Mouse (Mus musculus) heart, embryonic 10.5 days (tissue): ENCODE data around the gene Wnt2. TPM values are rescaled to one million over a fixed set of nuclear protein-coding genes. Genes with fewer than 3 reads are reported as not detected.

Experiments
- DNase-seq: peaks from one replicate; pipeline ENCODE4 v3.0.0-alpha.2; 2017; ENCODE audit warnings: low spot score
- H3K27ac ChIP-seq: fragments of 300-500 bp; sonication (generic); 2 replicates; pipeline ENCODE4 v1.5.1; 2016; ENCODE audit warnings: mild to moderate bottlenecking
- H3K27me3 ChIP-seq: fragments of 300-500 bp; sonication (generic); 2 replicates; pipeline ENCODE4 v1.6.1; 2016; ENCODE audit warnings: mild to moderate bottlenecking; ENCODE audit not compliant: poor library complexity, insufficient read depth, severe bottlenecking
- H3K36me3 ChIP-seq: fragments of 300-500 bp; sonication (generic); 2 replicates; pipeline ENCODE4 v1.6.1; 2016; ENCODE audit warnings: mild to moderate bottlenecking, moderate library complexity
- H3K4me1 ChIP-seq: fragments of 300-500 bp; sonication (generic); 2 replicates; pipeline ENCODE4 v1.6.1; 2016; ENCODE audit warnings: mild to moderate bottlenecking
- H3K4me3 ChIP-seq: fragments of 300-500 bp; sonication (generic); 2 replicates; pipeline ENCODE4 v1.5.1; 2016; ENCODE audit warnings: mild to moderate bottlenecking, moderate library complexity
- H3K9me3 ChIP-seq: fragments of 300-500 bp; sonication (generic); 2 replicates; pipeline ENCODE4 v1.6.1; 2016; ENCODE audit warnings: mild to moderate bottlenecking, moderate library complexity
- WGBS: fragments of 180-500 bp; shearing (Covaris S2); methylation state at CpG from one replicate; pipeline ENCODE4 v1.1.7; 2016; 5-methylcytosine and 5-hydroxymethylcytosine counted together
- polyA plus RNA-seq: library from polyadenylated mRNA; unstranded; fragments of >200 nt; fragmentation: Nextera tagmentation; extraction: Ambion mirVana; gene quantifications from 2 replicates; pipeline ENCODE4 v1.2.1, GENCODE M21; 2016

Gene Wnt2
- polyA plus RNA-seq, 1 experiment from 2014 or later = 40.3 TPM

GRCm38 (mm10) chr6:18013346-18013745 is 17.0 kb downstream of the Wnt2 start:
- Histone ChIP-seq H3K9me3 (no peaks in the 10 kb centered on the region), H3K27ac (no peak overlapping the region), H3K27me3 (no peaks in the 10 kb centered on the region), H3K4me1 (0 out of 2 replicates have a peak, but pooled peaks cover 4% of the 10 kb centered on the region), H3K36me3 (no peaks in the 10 kb centered on the region), H3K4me3 (no peak overlapping the region)
- DNase-seq = no peak
- WGBS = 79% methylated on average over 7 of the region's 7 CpGs

- no peaks in the 10 kb centered on the region for H3K9me3 ChIP-seq
- no peak overlapping the region for H3K27ac ChIP-seq
- no peaks in the 10 kb centered on the region for H3K36me3 ChIP-seq
- H3K4me3 ChIP-seq = no peak overlapping the region
- no peak for DNase-seq
- WGBS = 69% methylated on average over 3 of the region's 3 CpGs
- H3K4me1 ChIP-seq = peaks cover 15% of the 10 kb centered on the region
- H3K27me3 ChIP-seq = no peaks in the 10 kb centered on the region
Observed at GRCm38 (mm10) chr6:18007356-18007755, 23.0 kb downstream of the Wnt2 start.

- DNase-seq = no peak
- H3K36me3 ChIP-seq = no peaks in the 10 kb centered on the region
- no peaks in the 10 kb centered on the region for H3K9me3 ChIP-seq
- peaks cover 5% of the 10 kb centered on the region for H3K4me1 ChIP-seq
- H3K27ac ChIP-seq = no peak overlapping the region
- H3K27me3 ChIP-seq = no peaks in the 10 kb centered on the region
- H3K4me3 ChIP-seq = no peak overlapping the region
- 88% methylated on average over 6 of the region's 6 CpGs for WGBS
Observed at GRCm38 (mm10) chr6:18002065-18002464, 28.3 kb downstream of the Wnt2 start.

- 58% methylated on average over 4 of the region's 4 CpGs for WGBS
- Histone ChIP-seq H3K36me3 (no peaks in the 10 kb centered on the region), H3K27me3 (no peaks in the 10 kb centered on the region), H3K4me3 (no peak overlapping the region), H3K4me1 (peaks cover 5% of the 10 kb centered on the region), H3K9me3 (no peaks in the 10 kb centered on the region), H3K27ac (no peak overlapping the region)
- DNase-seq = no peak
Observed at GRCm38 (mm10) chr6:17998497-17998896, 31.9 kb downstream of the Wnt2 start.

- WGBS = 82% methylated on average over 6 of the region's 6 CpGs
- H3K9me3 ChIP-seq = no peaks in the 10 kb centered on the region
- no peaks in the 10 kb centered on the region for H3K36me3 ChIP-seq
Observed at GRCm38 (mm10) chr6:17994956-17995790, 35.2 kb downstream of the Wnt2 start.

GRCm38 (mm10) chr6:17991625-17992024 is 38.8 kb downstream of the Wnt2 start:
- H3K36me3 ChIP-seq = no peaks in the 10 kb centered on the region
- WGBS = 58% methylated on average over 7 of the region's 7 CpGs
- no peaks in the 10 kb centered on the region for H3K27me3 ChIP-seq
- no peaks in the 10 kb centered on the region for H3K4me1 ChIP-seq
- no peak overlapping the region for H3K4me3 ChIP-seq
- DNase-seq = no peak
- no peak overlapping the region for H3K27ac ChIP-seq
- no peaks in the 10 kb centered on the region for H3K9me3 ChIP-seq

More at GRCm38 (mm10) chr6:17994956-17995790, 35.2 kb downstream of the Wnt2 start:
- no peak overlapping the region for H3K27ac ChIP-seq
- H3K27me3 ChIP-seq = no peaks in the 10 kb centered on the region
- DNase-seq = no peak
- no peak overlapping the region for H3K4me3 ChIP-seq
- H3K4me1 ChIP-seq = no peaks in the 10 kb centered on the region

GRCm38 (mm10) chr6:17990173-17991028 is 40.0 kb downstream of the Wnt2 start:
- Histone ChIP-seq H3K4me1 (no peaks in the 10 kb centered on the region), H3K27me3 (no peaks in the 10 kb centered on the region), H3K36me3 (no peaks in the 10 kb centered on the region), H3K9me3 (no peaks in the 10 kb centered on the region), H3K27ac (no peak overlapping the region), H3K4me3 (no peak overlapping the region)
- DNase-seq = no peak
- WGBS = 89% methylated on average over 9 of the region's 9 CpGs

- H3K4me1 ChIP-seq = no peaks in the 10 kb centered on the region
- H3K27me3 ChIP-seq = no peaks in the 10 kb centered on the region
- DNase-seq = no peak
- no peak overlapping the region for H3K4me3 ChIP-seq
- no peaks in the 10 kb centered on the region for H3K9me3 ChIP-seq
- no peaks in the 10 kb centered on the region for H3K36me3 ChIP-seq
- no peak overlapping the region for H3K27ac ChIP-seq
- WGBS = 80% methylated on average over 1 of the region's 1 CpGs
Observed at GRCm38 (mm10) chr6:17979361-17979760, 51.0 kb downstream of the Wnt2 start.

GRCm38 (mm10) chr6:17978881-17979280 is 51.5 kb downstream of the Wnt2 start:
- H3K27me3 ChIP-seq = no peaks in the 10 kb centered on the region
- no peaks in the 10 kb centered on the region for H3K9me3 ChIP-seq
- DNase-seq = no peak
- WGBS = 83% methylated on average over 3 of the region's 3 CpGs
- H3K27ac ChIP-seq = no peak overlapping the region
- H3K4me3 ChIP-seq = no peak overlapping the region
- H3K4me1 ChIP-seq = no peaks in the 10 kb centered on the region
- no peaks in the 10 kb centered on the region for H3K36me3 ChIP-seq

GRCm38 (mm10) chr6:17978324-17978723 is 52.1 kb downstream of the Wnt2 start:
- 82% methylated on average over 5 of the region's 5 CpGs for WGBS
- DNase-seq = no peak

GRCm38 (mm10) chr6:17977165-17977564 is 53.2 kb downstream of the Wnt2 start:
- Histone ChIP-seq H3K27me3 (no peaks in the 10 kb centered on the region), H3K4me1 (no peaks in the 10 kb centered on the region), H3K9me3 (no peaks in the 10 kb centered on the region), H3K4me3 (no peak overlapping the region), H3K27ac (no peak overlapping the region), H3K36me3 (no peaks in the 10 kb centered on the region)
- no peak for DNase-seq
- 66% methylated on average over 1 of the region's 1 CpGs for WGBS

More at GRCm38 (mm10) chr6:17978324-17978723, 52.1 kb downstream of the Wnt2 start:
- H3K36me3 ChIP-seq = no peaks in the 10 kb centered on the region
- H3K4me1 ChIP-seq = no peaks in the 10 kb centered on the region
- no peaks in the 10 kb centered on the region for H3K9me3 ChIP-seq
- no peak overlapping the region for H3K27ac ChIP-seq
- no peak overlapping the region for H3K4me3 ChIP-seq
- no peaks in the 10 kb centered on the region for H3K27me3 ChIP-seq

GRCm38 (mm10) chr6:17974416-17974815 is 56.0 kb downstream of the Wnt2 start:
- H3K4me1 ChIP-seq = 0 out of 2 replicates have a peak, but pooled peaks cover 3% of the 10 kb centered on the region

GRCm38 (mm10) chr6:17971393-17971792 is 59.0 kb downstream of the Wnt2 start:
- DNase-seq = no peak
- no peaks in the 10 kb centered on the region for H3K9me3 ChIP-seq
- no peak overlapping the region for H3K27ac ChIP-seq
- H3K4me1 ChIP-seq = 0 out of 2 replicates have a peak, but pooled peaks cover 3% of the 10 kb centered on the region
- H3K36me3 ChIP-seq = no peaks in the 10 kb centered on the region
- no peak overlapping the region for H3K4me3 ChIP-seq
- no peaks in the 10 kb centered on the region for H3K27me3 ChIP-seq

More at GRCm38 (mm10) chr6:17974416-17974815, 56.0 kb downstream of the Wnt2 start:
- Histone ChIP-seq H3K4me3 (no peak overlapping the region), H3K27me3 (no peaks in the 10 kb centered on the region), H3K36me3 (no peaks in the 10 kb centered on the region), H3K9me3 (no peaks in the 10 kb centered on the region), H3K27ac (no peak overlapping the region)
- no peak for DNase-seq
- 88% methylated on average over 3 of the region's 3 CpGs for WGBS
